Mouse (Mus musculus): ENCODE results near the gene Sbds.

Gene Sbds

GRCm38 (mm10) chr5:130255017-130255720 lies at the start of gene Sbds, which contains the start of gene Tyw1:
Gene Sbds, minus strand, starts transcription at chr5:130255530.
Gene Tyw1, plus strand, starts transcription at chr5:130255619.
- peak; percentile 98 for DNase-seq (ENCODE audit: low read depth)

GRCm38 (mm10) chr5:130303611-130304010 lies 48.3 kb upstream of the Sbds start:
- DNase-seq (ENCODE audit: low read depth), result no peak

- no peak for DNase-seq (ENCODE audit: low read depth)
Observed at GRCm38 (mm10) chr5:130299526-130299925, 44.2 kb upstream of the Sbds start.

- no peak for DNase-seq (ENCODE audit: low read depth)
Observed at GRCm38 (mm10) chr5:130298831-130299460, 43.6 kb upstream of the Sbds start.

GRCm38 (mm10) chr5:130296071-130296470 lies 40.7 kb upstream of the Sbds start:
- no peak for DNase-seq (ENCODE audit: low read depth)

- no peak for DNase-seq (ENCODE audit: low read depth)
Observed at GRCm38 (mm10) chr5:130294598-130294997, 39.3 kb upstream of the Sbds start.

GRCm38 (mm10) chr5:130293941-130294340 lies 38.6 kb upstream of the Sbds start:
- no peak for DNase-seq (ENCODE audit: low read depth)

GRCm38 (mm10) chr5:130292976-130293375 lies 37.6 kb upstream of the Sbds start:
- no peak for DNase-seq (ENCODE audit: low read depth)

- DNase-seq (ENCODE audit: low read depth), result no peak
Observed at GRCm38 (mm10) chr5:130290775-130291174, 35.4 kb upstream of the Sbds start.

- no peak for DNase-seq (ENCODE audit: low read depth)
Observed at GRCm38 (mm10) chr5:130290242-130290641, 34.9 kb upstream of the Sbds start.

GRCm38 (mm10) chr5:130288106-130288505 lies 32.8 kb upstream of the Sbds start:
- no peak for DNase-seq (ENCODE audit: low read depth)

- no peak for DNase-seq (ENCODE audit: low read depth)
Observed at GRCm38 (mm10) chr5:130283079-130283732, 27.9 kb upstream of the Sbds start.

- DNase-seq (ENCODE audit: low read depth), result no peak
Observed at GRCm38 (mm10) chr5:130278011-130278472, 22.7 kb upstream of the Sbds start.

- no peak for DNase-seq (ENCODE audit: low read depth)
Observed at GRCm38 (mm10) chr5:130275509-130275908, 20.2 kb upstream of the Sbds start.

GRCm38 (mm10) chr5:130273046-130273445 lies 17.7 kb upstream of the Sbds start:
- no peak for DNase-seq (ENCODE audit: low read depth)

- DNase-seq (ENCODE audit: low read depth), result no peak
Observed at GRCm38 (mm10) chr5:130272344-130272743, 17.0 kb upstream of the Sbds start.

- DNase-seq (ENCODE audit: low read depth), result no peak
Observed at GRCm38 (mm10) chr5:130268976-130269375, 13.6 kb upstream of the Sbds start.

- peak; percentile 63 for DNase-seq (ENCODE audit: low read depth)
Observed at GRCm38 (mm10) chr5:130267316-130267715, 12.0 kb upstream of the Sbds start.

- DNase-seq (ENCODE audit: low read depth), result no peak
Observed at GRCm38 (mm10) chr5:130266651-130267050, 11.3 kb upstream of the Sbds start.

- no peak for DNase-seq (ENCODE audit: low read depth)
Observed at GRCm38 (mm10) chr5:130264433-130265005, 9.2 kb upstream of the Sbds start.

- no peak for DNase-seq (ENCODE audit: low read depth)
Observed at GRCm38 (mm10) chr5:130263454-130263853, 8.1 kb upstream of the Sbds start.

GRCm38 (mm10) chr5:130257303-130257702 lies 2.0 kb upstream of the Sbds start:
- no peak for DNase-seq (ENCODE audit: low read depth)
